Mouse (Mus musculus): ENCODE measurements at regions not wholly inside any gene's neighbourhood (a gene's known extent, or its start where the extent isn't known, plus 50 kb on each side); places are given as distances from the start of the nearest gene placed in this dataset.

DNA sequence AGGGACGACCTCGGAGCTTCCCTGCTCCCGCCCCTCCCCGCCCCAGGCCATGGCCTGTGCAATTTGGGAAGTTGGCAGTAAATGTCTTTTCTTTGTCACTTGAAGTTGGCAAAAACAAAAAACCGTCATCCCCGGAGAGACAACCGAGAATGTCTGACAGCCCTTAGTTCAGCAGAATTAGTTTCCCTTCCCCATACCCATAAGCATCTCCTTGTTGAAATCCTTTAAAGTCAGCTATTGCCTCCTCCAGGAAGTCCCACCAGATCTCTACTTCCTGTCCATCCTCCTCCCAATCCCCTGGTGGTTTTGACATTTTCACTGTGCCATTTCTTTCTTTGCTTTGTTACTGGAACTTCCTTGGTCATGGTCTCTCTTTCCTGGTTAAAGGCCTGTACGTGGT lies 54.8 kb downstream of the Foxb1 start:
- in situ Hi-C loops (cut with MboI, MseI) = no loop called here

DNA sequence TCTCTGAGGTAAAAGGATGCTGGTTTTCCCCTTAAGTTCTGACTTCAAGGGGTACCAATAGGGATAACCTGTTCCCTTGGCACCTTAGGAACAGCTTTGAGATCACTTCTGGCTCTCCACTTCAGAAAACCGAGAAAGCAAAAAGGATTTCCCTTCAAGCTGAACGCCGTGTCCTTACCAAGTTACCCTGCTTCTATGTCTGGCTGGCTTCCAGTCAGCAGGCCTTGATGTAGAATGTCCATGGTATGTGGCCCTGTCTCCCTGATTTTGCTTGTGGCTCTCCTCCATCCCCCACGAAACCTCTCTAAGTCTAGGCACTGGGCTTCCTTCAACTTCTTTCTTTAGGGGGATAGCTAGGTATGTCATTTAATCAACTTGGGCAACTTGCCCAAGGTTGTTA lies 55.7 kb downstream of the Foxb1 start:
- in situ Hi-C loops (cut with MboI, MseI) = no loop called here

DNA sequence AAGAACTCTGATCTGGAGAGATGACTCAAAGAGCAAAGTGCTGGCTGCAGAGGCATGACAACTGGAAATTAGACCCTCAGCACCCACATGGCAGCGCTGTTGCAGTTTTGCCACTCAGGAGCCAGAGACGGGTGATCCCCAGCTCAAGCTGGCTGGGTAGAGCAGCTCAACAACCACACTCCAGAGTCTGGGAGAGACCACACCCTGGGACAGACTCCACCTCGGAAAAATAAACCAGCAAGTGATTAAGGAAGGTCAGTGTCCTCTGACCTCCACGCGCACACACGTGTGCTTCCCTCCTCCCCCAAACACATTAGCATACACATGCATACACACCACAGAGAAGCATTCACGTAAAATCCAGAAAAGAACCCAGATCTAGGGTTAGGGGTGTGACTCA lies 57.0 kb downstream of the Foxb1 start:
- in situ Hi-C loops (cut with MboI, MseI) = no loop called here

DNA sequence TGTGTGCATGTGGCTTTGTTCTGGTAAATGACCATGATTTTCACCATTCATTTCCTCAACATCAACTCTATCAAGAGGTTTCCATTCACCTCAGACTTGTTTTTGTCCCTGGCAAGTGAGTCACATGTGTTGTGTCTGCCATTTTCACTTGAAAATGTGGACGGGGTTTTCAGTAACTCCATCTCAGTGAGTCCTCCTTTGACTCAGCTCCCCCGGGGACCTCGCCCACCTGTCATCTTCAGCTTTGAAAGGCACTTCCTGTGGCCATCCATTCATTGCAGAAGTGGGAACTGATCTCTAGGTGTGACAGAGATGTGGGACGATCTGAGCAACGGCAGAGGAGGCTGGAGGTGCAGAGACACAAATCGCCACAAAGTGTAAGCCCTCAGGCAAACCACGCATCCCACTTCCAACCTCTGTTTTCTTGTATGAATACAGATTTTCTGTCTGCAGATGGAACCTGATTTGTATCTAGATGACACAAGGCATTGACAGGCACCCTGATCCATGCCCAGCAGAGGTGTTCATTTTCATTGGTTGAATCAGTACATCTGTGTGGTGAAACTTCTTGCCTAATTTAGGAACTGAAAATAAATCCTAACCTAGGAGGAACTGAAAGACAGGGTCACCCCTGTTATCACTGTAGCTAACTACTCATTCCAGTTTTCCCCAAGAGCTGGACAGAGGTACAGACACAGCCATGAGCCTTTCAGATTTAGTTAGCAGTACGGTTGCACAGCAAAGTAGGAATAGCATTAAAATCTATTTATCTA lies 58.4 kb downstream of the Foxb1 start:
- in situ Hi-C loops (cut with MboI, MseI) = no loop called here

DNA sequence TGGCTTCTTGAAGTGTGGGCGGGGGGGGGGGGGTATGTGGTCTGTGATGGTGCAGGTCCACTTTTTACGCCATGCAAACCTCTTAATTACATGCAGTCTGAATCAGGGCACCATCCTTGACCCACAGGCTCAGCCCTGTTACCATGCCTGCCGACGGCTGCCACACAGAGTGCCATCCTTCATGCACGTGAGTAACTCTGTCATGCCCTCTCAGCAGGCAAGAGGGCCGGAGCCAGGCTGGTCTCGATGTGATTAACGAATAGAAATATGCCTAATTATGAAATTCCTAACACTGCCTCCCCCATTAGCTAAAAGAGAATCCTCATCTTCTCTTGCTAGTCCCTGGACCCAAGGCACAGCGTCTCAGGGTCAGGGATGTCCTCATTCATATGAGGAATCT lies 60.0 kb downstream of the Foxb1 start:
- in situ Hi-C loops (cut with MboI, MseI) = no loop called here

DNA sequence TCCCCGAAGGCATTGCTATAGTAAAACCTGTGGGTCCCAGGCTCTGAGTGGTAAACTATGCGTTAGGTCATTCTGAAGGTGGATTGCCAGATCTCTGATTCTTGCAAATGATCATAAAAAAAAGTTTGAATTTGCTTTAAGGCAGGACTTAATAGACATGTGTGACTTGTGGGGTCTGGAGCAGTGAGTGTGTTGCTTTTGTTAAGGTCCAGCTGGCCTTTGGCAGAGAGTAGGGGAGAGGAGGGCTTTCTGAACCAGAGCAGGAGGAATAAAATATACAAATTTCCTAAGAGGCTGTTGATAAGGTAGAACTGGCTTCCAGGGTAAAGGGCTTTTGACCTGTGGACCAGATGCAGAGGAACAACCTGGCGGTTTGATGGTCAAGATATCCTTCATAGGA lies 69.0 kb downstream of the Foxb1 start:
- in situ Hi-C loops (cut with MboI, MseI) = no loop called here

DNA sequence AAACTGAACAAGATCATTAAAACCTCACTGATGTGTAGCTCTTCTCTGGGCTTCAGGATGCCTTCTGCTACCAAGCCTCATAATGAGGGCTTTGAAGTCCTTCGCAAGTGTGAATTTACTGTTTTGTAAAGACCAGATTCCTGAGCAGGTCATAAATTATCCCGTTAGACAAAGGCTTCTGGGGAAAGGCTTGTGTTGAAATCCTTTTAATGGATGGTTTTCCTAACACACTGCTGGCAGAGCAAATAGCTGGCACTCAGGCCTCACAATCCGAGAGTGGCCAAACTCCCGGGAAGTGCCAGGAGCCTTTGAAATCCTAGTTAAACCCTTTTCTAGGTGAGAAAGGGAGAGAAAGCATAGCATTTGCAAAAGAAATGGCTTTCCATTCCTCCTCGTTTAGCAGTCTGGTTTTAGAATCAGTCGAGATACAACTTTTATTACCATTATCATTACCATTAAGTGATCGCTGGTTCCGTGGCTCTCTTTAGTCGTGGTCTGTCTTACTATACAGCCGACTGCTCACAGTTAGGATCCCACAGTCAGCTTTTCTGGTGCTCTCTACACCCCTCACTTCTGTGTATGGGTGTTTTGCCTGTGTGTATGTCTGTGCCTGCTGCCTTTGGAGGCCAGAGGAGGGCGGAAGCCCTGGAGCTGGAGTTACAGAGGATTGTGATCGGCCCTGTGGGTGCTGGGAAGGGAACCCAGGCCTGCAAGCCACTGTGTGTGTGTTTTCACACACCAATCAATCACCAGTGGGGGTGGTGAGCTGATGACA lies 73.2 kb downstream of the Foxb1 start:
- in situ Hi-C loops (cut with MboI, MseI) = no loop called here

DNA sequence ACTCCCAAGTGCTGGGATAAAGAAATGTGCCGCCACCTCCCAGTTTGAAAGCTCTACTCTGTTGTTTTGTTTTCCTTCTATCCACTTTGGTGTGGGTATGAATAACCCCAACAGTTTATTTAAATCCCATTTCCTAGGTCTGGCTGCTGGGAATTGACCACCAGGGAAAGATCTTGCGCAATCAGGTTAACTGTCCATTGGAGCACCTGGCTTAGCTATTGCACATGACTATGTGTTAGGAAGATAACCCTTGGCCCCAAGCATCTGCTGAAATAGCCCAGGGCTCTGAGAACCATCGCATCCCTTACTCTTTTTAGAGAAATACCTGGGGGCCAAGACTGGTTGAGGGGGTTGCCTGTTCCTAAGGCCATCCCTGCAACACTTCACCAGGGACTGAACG lies 74.0 kb downstream of the Foxb1 start:
- in situ Hi-C loops (cut with MboI, MseI) = no loop called here

DNA sequence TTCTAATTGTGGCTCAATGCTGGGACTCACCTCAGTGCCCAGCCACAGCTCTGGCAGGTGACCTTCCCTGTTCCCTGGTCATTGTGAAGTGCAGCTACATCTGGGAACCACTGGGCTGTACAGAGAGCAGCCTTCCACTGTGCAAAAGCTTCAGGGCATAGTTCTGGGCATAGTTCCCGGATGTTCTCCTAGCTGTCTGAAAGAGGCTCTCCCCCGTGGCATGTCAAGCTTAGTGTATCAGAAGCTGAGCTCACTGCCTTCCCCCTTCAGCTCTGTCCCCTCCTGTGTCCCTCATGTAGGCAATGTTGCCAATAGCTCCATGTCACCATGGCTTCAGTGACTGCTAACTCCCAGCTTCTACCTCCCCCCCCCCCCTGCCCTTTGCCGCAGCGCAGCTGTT lies 75.1 kb downstream of the Foxb1 start:
- in situ Hi-C loops (cut with MboI, MseI) = no loop called here

DNA sequence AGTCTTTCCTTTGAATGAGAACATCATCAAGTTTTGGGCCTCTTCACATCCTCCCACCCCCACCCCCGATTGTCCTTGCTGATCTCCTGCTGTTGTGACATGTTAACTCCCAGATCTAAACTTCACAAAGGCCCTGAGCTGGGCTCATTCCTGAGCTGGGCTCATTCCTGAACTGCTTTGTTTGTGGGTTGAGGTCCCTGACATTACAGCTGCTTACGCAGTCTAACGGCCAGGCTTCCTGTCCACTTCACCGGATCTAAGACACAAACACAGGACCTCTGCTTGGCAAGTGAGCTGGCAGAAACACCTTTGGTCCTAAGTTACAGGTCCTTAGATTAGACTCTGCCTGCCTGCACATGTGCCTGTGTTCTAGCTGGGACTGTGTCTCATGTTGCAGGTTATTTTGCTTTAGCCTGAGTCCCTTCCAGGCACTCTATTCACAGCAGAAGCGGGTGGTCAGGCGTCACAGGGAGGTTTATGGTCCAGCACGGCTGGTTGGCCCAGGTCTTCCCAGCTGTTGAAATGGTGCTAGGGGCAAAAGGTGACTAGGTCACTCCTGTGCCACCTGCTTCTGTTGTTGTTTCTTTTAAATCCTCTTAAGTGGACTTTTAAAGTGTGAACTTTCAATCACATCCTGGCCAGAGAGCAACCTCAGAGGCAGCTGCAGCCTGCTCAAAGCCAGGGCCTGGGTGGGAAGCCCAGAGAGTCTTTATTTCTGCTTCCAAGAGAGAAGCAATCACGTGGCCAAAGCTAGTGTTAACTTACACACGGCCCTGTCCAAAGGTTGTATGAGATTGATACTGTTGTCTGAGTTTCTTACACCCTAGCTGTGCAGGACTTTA lies 79.1 kb downstream of the Foxb1 start:
- in situ Hi-C loops (cut with MboI, MseI) = no loop called here

DNA sequence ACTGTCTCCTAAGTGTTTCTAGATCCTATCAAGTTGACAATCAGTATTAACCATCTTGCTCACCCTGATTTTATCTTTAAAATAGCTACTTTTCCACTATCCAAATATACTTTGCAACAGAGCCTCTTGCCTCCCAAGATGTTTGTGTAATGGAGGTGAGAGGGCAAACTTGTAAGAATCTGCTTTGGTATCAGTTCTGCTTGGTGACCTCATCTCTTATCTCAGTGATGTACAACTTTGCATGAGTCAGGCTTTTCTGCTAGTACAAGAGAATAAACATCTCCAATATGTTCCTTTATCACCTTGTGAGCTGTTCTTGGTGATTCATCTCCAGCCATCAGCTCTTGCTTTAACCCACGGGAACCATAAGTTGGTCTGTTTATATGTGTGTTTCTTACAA lies 82.1 kb downstream of the Foxb1 start:
- in situ Hi-C loops (cut with MboI, MseI) = no loop called here

DNA sequence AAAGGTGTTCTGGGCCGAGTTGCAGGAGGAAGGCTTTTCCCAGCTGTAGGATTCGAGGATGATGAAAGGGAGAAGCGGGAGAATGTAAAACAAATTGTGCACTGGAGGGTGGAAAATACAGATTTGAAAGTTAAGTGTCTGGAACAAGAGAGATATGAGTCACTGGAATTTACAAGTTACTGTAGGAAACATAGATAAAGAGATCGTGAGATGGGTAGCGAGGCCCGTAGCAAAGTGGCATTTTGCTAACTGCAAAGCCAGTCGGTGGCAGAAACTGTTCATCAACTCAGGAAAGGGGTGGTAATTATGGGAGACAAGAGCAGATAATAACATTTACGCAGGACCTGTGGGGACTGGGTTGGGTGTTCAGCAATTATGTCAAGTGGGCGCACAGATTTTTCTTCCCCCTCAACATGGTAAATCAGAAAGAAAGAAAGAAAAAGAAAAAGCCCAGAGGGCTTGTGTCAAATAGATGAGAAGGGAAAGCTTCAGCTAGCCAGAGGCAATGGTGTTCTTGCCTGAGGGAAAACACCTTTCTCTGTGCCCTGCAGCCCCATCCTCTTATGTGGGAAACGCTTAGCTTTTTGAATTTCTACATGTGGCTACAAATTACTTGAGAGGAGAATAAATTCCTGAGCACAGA lies 87.2 kb downstream of the Foxb1 start:
- in situ Hi-C loops (cut with MboI, MseI) = no loop called here

DNA sequence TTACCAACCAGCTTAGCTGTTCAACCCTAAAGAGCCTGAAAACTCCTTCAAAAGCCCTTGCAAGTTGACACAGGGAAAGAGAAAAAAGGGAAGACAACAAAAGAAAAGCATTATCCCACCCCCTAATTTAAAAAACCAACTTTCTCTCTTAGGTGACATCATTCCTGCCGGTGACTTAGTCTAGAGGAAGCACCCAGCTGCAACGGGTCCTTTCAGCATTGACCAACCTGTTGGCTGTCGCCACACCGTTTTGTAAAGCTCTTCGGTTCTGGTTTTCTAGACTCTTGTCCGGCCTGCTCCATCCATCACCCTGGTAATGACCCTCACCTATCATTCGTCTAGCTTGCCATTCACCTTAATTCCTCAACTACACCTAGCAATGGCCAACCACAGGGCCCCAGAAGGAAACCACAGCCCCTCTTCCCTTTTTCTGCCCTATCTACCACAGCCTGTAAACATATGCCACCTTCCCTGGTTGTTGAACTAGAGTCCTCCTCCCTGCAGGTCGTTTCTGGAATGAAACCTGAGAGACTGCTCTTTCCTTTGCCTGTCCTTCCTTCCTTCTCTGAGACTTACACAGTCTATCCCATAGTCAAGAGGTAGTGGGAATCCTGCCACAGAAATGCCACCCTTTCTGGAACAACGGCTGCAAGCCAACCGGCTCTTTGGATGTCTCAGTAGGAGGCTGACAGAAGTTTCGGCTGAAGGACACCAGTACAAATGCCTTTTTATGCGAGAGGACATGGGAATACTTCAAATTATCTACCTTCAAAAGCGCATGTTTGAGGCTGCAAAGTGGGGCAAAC lies 87.9 kb downstream of the Foxb1 start:
- in situ Hi-C loops (cut with MboI, MseI) = no loop called here

DNA sequence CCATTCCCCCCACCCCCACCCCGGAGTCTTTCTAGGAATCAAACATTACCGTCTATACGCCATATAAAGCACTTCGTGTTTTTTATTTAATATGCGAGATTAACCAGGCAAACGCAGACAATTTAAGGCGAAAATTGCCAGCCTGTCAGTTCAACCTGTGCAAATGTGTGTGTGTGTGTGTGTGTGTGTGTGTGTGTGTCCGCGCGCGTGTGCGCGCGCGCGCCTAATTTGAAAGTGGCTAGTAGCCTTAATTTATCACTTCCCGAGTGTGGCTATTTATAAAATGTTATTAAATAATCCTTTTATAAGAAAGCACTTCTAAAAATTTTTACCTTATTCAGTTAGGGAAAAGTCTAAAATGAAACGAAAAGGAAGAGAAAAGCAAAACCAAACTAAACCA lies 89.5 kb downstream of the Foxb1 start:
- in situ Hi-C loops (cut with MboI, MseI) = no loop called here

DNA sequence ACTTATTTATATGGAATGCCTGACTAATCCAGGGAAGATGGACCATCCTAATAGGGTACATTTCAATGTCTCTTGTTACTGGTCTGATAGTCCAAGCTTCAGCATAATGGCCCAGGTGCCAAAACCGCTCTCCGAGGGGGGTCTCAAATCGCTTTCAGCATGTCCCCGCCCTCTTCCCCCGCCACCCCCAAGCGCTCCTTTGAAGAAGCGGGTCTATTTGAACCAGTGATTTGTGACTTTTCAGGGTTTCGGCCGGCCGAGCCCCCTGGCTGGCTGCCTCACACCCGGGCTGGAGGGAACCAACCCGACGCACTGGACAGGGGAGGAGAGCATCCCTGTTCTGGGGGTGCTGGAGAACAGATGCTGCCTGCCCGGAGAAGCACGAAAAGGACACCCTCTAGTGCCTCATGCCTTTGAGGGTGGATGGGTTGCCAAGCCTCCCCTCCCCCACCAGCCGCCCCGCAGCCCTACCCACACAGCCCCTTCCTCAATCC lies 90.1 kb downstream of the Foxb1 start:
- in situ Hi-C loops (cut with MboI, MseI) = no loop called here

DNA sequence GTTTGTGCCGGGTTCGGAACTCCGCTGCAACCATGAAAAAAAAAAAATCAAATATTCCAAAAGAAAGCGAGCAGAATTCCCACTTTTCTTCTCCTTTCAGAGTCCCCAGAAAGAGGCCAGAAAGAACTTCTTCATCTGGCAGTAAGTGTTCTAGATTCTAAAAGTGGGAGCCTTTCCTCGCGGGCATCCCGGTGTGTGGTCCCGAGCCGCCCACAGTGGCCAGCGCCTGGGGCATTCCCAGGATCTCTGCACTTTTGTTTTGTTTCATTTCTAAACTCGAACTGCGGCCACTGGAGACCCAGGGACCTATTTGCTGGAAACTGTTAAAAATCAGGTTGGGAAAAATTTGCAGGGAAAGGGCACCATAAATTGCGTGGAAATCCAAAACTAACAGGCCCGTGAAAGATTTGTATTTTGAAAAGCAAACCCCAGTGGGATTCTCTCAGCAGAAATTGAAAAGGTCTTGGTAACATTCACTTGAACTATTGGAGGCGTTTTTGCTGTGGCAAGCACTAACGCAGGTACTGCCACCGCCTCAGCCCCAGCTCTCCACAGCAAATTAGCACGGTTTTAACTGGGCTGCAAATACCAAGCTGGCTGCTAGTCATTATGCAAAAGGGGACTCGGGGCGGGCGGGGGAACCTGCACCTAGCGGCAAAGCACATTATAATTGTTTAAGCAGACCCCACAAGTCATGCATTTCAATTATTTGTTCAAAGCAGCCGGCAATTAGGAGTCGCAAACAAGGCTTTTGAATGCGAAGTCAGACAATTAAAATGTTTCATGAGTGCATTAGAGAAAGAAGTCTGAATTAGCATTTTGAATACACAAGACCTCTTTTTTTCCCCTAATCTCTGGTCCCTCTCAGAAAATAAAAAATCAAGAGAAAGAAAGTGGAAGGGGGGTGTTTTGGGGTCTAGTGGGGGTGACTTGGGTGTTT lies 90.9 kb downstream of the Foxb1 start:
- in situ Hi-C loops (cut with MboI, MseI) = loop anchor here (5.0 to 10.0 kb wide), 2 partner anchors 72 to 1135 kb away; no protein-coding TSS in a partner anchor

DNA sequence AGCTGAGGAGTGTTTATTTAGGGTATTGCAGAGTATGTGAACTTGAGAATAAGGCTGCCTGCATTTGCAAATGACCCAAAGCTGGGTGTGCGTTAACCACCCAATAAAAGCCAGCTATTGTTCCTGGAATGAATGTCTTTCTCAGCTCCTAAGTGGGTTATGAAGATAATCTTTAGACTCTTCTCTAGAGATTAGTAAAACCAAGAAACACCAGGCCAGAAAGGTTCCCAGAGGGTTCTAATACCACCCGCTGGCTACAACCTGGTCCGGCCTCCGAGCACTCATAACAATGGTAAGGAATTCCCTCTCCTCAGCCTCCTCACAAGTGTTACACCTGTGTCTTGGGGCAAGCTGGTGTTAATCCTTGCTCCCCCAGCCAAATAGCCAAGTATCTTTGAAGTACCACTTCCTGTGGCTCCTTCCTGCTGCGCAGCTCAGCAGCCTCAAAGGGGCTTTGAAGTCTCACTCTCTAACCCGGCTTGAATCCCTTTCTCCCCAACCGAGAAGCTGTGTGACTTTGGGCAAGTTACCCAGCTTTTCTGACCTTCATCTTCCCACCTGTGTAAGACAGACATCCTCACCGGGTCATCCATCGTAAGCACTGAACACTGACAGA lies 92.2 kb downstream of the Foxb1 start:
- in situ Hi-C loops (cut with MboI, MseI) = loop anchor here (5.0 to 10.0 kb wide), 2 partner anchors 74 to 1136 kb away; no protein-coding TSS in a partner anchor

DNA sequence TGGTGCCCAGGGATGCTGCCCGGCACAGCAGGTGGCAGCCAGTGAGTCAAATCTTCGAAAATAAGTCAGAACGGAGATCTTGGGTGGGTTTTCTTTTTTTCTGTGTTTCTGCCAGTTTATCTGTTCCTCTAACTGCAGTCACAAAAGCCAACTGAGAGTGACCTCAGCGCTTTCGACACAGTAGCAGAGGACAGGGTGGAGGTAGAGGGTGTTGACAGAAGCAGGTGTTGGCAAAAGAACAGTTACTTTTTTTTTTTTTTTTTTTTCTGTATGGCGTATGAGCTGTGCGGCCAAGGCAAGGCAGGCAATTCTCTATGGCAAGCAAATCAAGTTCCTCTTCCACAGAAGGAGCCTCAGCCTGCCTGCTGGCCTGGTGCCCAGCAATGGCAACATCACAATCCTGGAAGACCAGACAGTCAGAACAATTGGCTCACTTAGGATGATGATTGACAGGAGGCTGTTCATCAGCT lies 93.6 kb downstream of the Foxb1 start:
- in situ Hi-C loops (cut with MboI, MseI) = loop anchor here (5.0 to 10.0 kb wide), 2 partner anchors 75 to 1138 kb away; no protein-coding TSS in a partner anchor

DNA sequence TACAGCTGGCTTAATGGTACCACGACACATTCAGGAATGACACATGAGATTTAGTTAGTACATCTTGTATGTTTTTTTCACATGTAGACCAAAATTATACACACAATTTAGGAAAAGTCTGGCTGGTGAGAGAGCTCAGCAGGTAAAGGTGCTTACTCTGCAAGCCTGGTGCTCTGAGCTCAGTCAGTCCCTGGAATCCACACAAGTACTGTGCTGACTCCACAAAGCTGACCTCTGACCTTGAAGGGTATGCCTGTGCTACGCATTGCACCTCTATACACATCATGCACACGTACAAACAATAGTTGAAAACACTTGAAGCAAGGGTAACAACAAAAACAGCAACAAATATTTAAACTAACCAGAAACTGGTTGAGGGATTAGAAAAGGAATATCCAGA lies 96.5 kb downstream of the Foxb1 start:
- in situ Hi-C loops (cut with MboI, MseI) = loop anchor here (10.0 kb wide), 1 partner anchor 1141 kb away; no protein-coding TSS in a partner anchor
